Mouse (Mus musculus): ENCODE measurements at regions not wholly inside any gene's neighbourhood (a gene's known extent, or its start where the extent isn't known, plus 50 kb on each side); places are given as distances from the start of the nearest gene placed in this dataset.

GRCm38 (mm10) chr13:52067048-52067447 is 220.6 kb downstream of the Gadd45g start:
- TF ChIP-seq POLR2A (IDR thresholded peaks at IDR 0.05; ENCODE audit: borderline replicate concordance, insufficient read depth, low read length) = no peak
- TF ChIP-seq CTCF (IDR thresholded peaks at IDR 0.05; ENCODE audit: borderline replicate concordance, insufficient read depth, low read depth, low read length) = no peak
